Mouse (Mus musculus): ENCODE data around the gene Gstt2.

GRCm38 (mm10) chr10:75796731-75797516 is 40.3 kb downstream of the Gstt2 start:
- TF ChIP-seq CTCF (IDR thresholded peaks at IDR 0.05; ENCODE audit: low read depth) (no peak), EP300 (optimal IDR thresholded peaks at IDR 0.05) (no peak)

Measured in stomach, postnatal 0 days (tissue).